Mouse (Mus musculus): ENCODE measurements around the gene Chrnb1.

- TF ChIP-seq TBP (IDR thresholded peaks at IDR 0.05; ENCODE audit: low read depth, low read length): no peak
- TF ChIP-seq KAT2A (conservative IDR thresholded peaks at IDR 0.05; ENCODE audit: low read depth, low read length): no peak
- TF ChIP-seq CTCF (IDR thresholded peaks at IDR 0.05 in 2 of 3, conservative IDR thresholded peaks at IDR 0.05 in 1 of 3; ENCODE audit: control insufficient read depth in 1 of 3, insufficient read depth in 1 of 3, low read depth in 2 of 3, low read length in 3 of 3, poor library complexity in 1 of 3, severe bottlenecking in 1 of 3): no peak
- no peak for TF ChIP-seq GABPA (IDR thresholded peaks at IDR 0.05; ENCODE audit: low read depth, low read length)
- no peak for TF ChIP-seq HCFC1 (IDR thresholded peaks at IDR 0.05; ENCODE audit: low read depth, low read length)
- TF ChIP-seq EP300 (IDR thresholded peaks at IDR 0.05; ENCODE audit: low read depth in 1 of 2, low read length in 2 of 2): no peak
- TF ChIP-seq USF1 (IDR thresholded peaks at IDR 0.05; ENCODE audit: low read depth, low read length): no peak
- no peak for TF ChIP-seq MAZ (IDR thresholded peaks at IDR 0.05; ENCODE audit: low read depth, low read length)
- TF ChIP-seq BHLHE40 (IDR thresholded peaks at IDR 0.05; ENCODE audit: borderline replicate concordance, low read depth, low read length): no peak
- no peak for TF ChIP-seq MAFK (IDR thresholded peaks at IDR 0.05; ENCODE audit: borderline replicate concordance, low read depth, low read length)
These were observed 33.9 kb downstream of the Chrnb1 start, which contains the start of gene Slc35g3 for GRCm38 (mm10) chr11:69761868-69762267.
